Comparison of ENCODE assay signal across 8 mouse cellular contexts in genomic region chr5:36747071-36747470, GRCm38 (mm10). TPM values are rescaled to one million over a fixed set of nuclear protein-coding genes. Genes with fewer than 3 reads are reported as not detected.
DNase-seq lines count a peak whose midpoint lies in the region; ATAC-seq and TF ChIP-seq lines count a peak whose summit lies in the region.

No protein-coding gene starts in this region.

- H3K27ac ChIP-seq in layer of hippocampus, adult 2 months = no peak overlapping the region
- no peak overlapping the region for H3K27ac ChIP-seq in embryonic facial prominence, embryonic 14.5 days (replicated peaks; ENCODE audit: low read depth, low read length)
- H3K27ac ChIP-seq in intestine, embryonic 15.5 days = no peak overlapping the region
- H3K27ac ChIP-seq in midbrain, postnatal 0 days (ENCODE audit: low read depth, low read length) = no peak overlapping the region

- H3K27me3 ChIP-seq in embryonic facial prominence, embryonic 14.5 days (replicated peaks; ENCODE audit: control insufficient read depth, insufficient read depth, low read length) = no peaks in the 10 kb centered on the region
- H3K27me3 ChIP-seq in intestine, embryonic 15.5 days (replicated peaks) = no peaks in the 10 kb centered on the region
- no peaks in the 10 kb centered on the region for H3K27me3 ChIP-seq in midbrain, postnatal 0 days (ENCODE audit: insufficient read depth, low read length)

- intact Hi-C loops in left cerebral cortex, postnatal 14 days (cut with DNase I) = loop anchor here (10.0 kb wide), 2 partner anchors 162 to 762 kb away; no protein-coding TSS in a partner anchor

- H3K9ac ChIP-seq in embryonic facial prominence, embryonic 14.5 days (ENCODE audit: low read depth, low read length) = peak overlapping the region; percentile 37; the same call in 1 of the 2 replicates
- no peak overlapping the region for H3K9ac ChIP-seq in intestine, embryonic 15.5 days
- no peak overlapping the region; the same call in 1 of the 2 replicates for H3K9ac ChIP-seq in midbrain, postnatal 0 days (replicated peaks; ENCODE audit: low read length, poor library complexity, severe bottlenecking)

- H3K4me2 ChIP-seq in embryonic facial prominence, embryonic 14.5 days (ENCODE audit: low read depth, low read length) = peak overlapping the region; percentile 94
- H3K4me2 ChIP-seq in intestine, embryonic 15.5 days (replicated peaks) = peak overlapping the region; percentile 93
- H3K4me2 ChIP-seq in midbrain, postnatal 0 days (ENCODE audit: low read depth, low read length, poor library complexity, severe bottlenecking) = peak overlapping the region; percentile 95

- no peak for DNase-seq in layer of hippocampus, adult 2 months (ENCODE audit: low spot score in 2 of 2)
- no peak for DNase-seq in layer of hippocampus, postnatal 36 days
- no peak for DNase-seq in embryonic facial prominence, embryonic 14.5 days (ENCODE audit: low spot score)
- DNase-seq in midbrain, postnatal 0 days (ENCODE audit: low spot score) = no peak
- no peak for DNase-seq in right cerebral cortex, postnatal 4 days
- DNase-seq in spleen, adult 12 weeks (ENCODE audit: low spot score) = no peak
- no peak for DNase-seq in left cerebral cortex, postnatal 14 days (ENCODE audit: low spot score in 2 of 2)

- WGBS in embryonic facial prominence, embryonic 14.5 days = 83% methylated on average over 7 of the region's 7 CpGs
- WGBS in intestine, embryonic 15.5 days = 78% methylated on average over 7 of the region's 7 CpGs
- 92% methylated on average over 7 of the region's 7 CpGs for WGBS in midbrain, postnatal 0 days

- no peak for ATAC-seq in embryonic facial prominence, embryonic 14.5 days (ENCODE audit: low read depth)
- no peak for ATAC-seq in intestine, embryonic 15.5 days
- ATAC-seq in midbrain, postnatal 0 days (ENCODE audit: low FRiP score) = no peak

- no peaks in the 10 kb centered on the region for H3K36me3 ChIP-seq in embryonic facial prominence, embryonic 14.5 days (ENCODE audit: control insufficient read depth, insufficient read depth, low read length)
- H3K36me3 ChIP-seq in intestine, embryonic 15.5 days = no peaks in the 10 kb centered on the region
- peaks cover 8% of the 10 kb centered on the region; the same call in 1 of the 2 replicates for H3K36me3 ChIP-seq in midbrain, postnatal 0 days (ENCODE audit: insufficient read depth, low read length)

- H3K4me3 ChIP-seq in layer of hippocampus, adult 2 months = peak overlapping the region; percentile 92
- H3K4me3 ChIP-seq in embryonic facial prominence, embryonic 14.5 days (ENCODE audit: low read depth, low read length) = peak overlapping the region; percentile 100
- 0 out of 2 replicates have a peak overlapping the region, but pooled peaks have one; percentile 6 for H3K4me3 ChIP-seq in intestine, embryonic 15.5 days (replicated peaks)
- peak overlapping the region; percentile 47; the same call in 1 of the 2 replicates for H3K4me3 ChIP-seq in midbrain, postnatal 0 days (ENCODE audit: low read depth, low read length)

- peaks cover 11% of the 10 kb centered on the region for H3K4me1 ChIP-seq in embryonic facial prominence, embryonic 14.5 days (ENCODE audit: control insufficient read depth, insufficient read depth, low read length)
- H3K4me1 ChIP-seq in intestine, embryonic 15.5 days (replicated peaks) = peaks cover 11% of the 10 kb centered on the region
- H3K4me1 ChIP-seq in midbrain, postnatal 0 days (ENCODE audit: insufficient read depth, low read length) = peaks cover 9% of the 10 kb centered on the region; the same call in 1 of the 2 replicates

- H3K9me3 ChIP-seq in embryonic facial prominence, embryonic 14.5 days (ENCODE audit: control insufficient read depth, low read length) = no peaks in the 10 kb centered on the region
- no peaks in the 10 kb centered on the region for H3K9me3 ChIP-seq in intestine, embryonic 15.5 days
- no peaks in the 10 kb centered on the region for H3K9me3 ChIP-seq in midbrain, postnatal 0 days (ENCODE audit: low read length)

- TF ChIP-seq CTCF in layer of hippocampus, adult 2 months (conservative IDR thresholded peaks at IDR 0.05) = no peak
- TF ChIP-seq CTCF in midbrain, postnatal 0 days (IDR thresholded peaks at IDR 0.05) = no peak

RNA-seq across cellular contexts. Expression of gene Bloc1s4, which starts 1.4 kb away (rescaled TPM):
- total RNA-seq in layer of hippocampus, adult 2 months (2021) = 10 to 100 TPM; 22.4 to 26.0 TPM
- 10 to 100 TPM; 23.2 to 24.4 TPM for total RNA-seq in layer of hippocampus, postnatal 36 days (2021)
- polyA plus RNA-seq in embryonic facial prominence, embryonic 14.5 days (2014; fragmentation: Nextera tagmentation; extraction: Ambion mirVana) = 26.3 and 27.8 TPM in 2 replicates
- polyA plus RNA-seq in intestine, embryonic 15.5 days (2015; fragmentation: Nextera tagmentation; extraction: Ambion mirVana) = 21.8 and 23.5 TPM in 2 replicates
- total RNA-seq in midbrain, postnatal 0 days (2014; rRNA removed) = 21.5 and 39.8 TPM in 2 replicates
- 30.1 and 30.2 TPM in 2 replicates for polyA plus RNA-seq in midbrain, postnatal 0 days (2015; fragmentation: Nextera tagmentation; extraction: Ambion mirVana)
- 10 to 100 TPM; 17.1 to 18.8 TPM for total RNA-seq in left cerebral cortex, postnatal 14 days (2021)

RNA-seq across cellular contexts. Expression of gene Mrfap1, which starts 49.5 kb away (rescaled TPM):
- total RNA-seq in layer of hippocampus, adult 2 months (2021) = 100 to 1,000 TPM; 577 to 598 TPM
- total RNA-seq in layer of hippocampus, postnatal 36 days (2021) = 100 to 1,000 TPM; 585 to 626 TPM
- polyA plus RNA-seq in embryonic facial prominence, embryonic 14.5 days (2014; fragmentation: Nextera tagmentation; extraction: Ambion mirVana) = 582 TPM in 2 replicates
- polyA plus RNA-seq in intestine, embryonic 15.5 days (2015; fragmentation: Nextera tagmentation; extraction: Ambion mirVana) = 421 and 480 TPM in 2 replicates
- total RNA-seq in midbrain, postnatal 0 days (2014; rRNA removed) = 288 and 318 TPM in 2 replicates
- 425 and 441 TPM in 2 replicates for polyA plus RNA-seq in midbrain, postnatal 0 days (2015; fragmentation: Nextera tagmentation; extraction: Ambion mirVana)
- total RNA-seq in left cerebral cortex, postnatal 14 days (2021) = 100 to 1,000 TPM; 440 to 455 TPM

RNA-seq across cellular contexts. Expression of gene D5Ertd579e, which starts 51.2 kb away (rescaled TPM):
- total RNA-seq in layer of hippocampus, adult 2 months (2021) = 100 to 1,000 TPM; 100 to 103 TPM
- 100 to 1,000 TPM; 100 to 106 TPM for total RNA-seq in layer of hippocampus, postnatal 36 days (2021)
- polyA plus RNA-seq in embryonic facial prominence, embryonic 14.5 days (2014; fragmentation: Nextera tagmentation; extraction: Ambion mirVana) = 20.7 and 21.5 TPM in 2 replicates
- 15.6 and 16.7 TPM in 2 replicates for polyA plus RNA-seq in intestine, embryonic 15.5 days (2015; fragmentation: Nextera tagmentation; extraction: Ambion mirVana)
- total RNA-seq in midbrain, postnatal 0 days (2014; rRNA removed) = 71.1 and 93.4 TPM in 2 replicates
- polyA plus RNA-seq in midbrain, postnatal 0 days (2015; fragmentation: Nextera tagmentation; extraction: Ambion mirVana) = 29.2 and 34.2 TPM in 2 replicates
- 10 to 100 TPM; 88.8 to 95.6 TPM for total RNA-seq in left cerebral cortex, postnatal 14 days (2021)

Comparison
In these comparisons a context has a peak if more than half of its experiments do, and no peak if none do; other contexts are left out.
1. H3K4me3 ChIP-seq: peak in every context shown above with its lines; median percentile 100 in embryonic facial prominence, embryonic 14.5 days; 92 in layer of hippocampus, adult 2 months; 47 in midbrain, postnatal 0 days; 6 in intestine, embryonic 15.5 days.